18 mouse cellular contexts compared by ENCODE assay signal in the genomic region with DNA sequence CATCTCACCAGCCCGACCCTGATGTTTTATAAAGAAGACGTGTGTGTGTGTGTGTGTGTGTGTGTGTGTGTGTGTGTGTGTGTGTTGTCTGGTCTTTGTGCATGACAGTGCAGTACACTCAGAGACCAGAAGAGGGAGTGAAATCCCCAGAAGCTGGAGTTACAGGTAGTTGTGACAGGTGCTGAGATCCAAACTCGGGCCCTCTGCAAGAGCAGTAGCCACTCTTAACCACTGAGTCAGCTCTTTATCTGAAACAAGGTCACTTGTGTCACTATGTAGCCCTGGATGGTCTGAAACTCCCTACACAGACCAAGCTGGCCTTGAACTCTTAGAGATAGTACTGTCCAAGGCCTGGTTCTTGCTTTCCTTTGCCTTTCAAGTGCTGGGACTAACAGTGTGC. TPM values are rescaled to one million over a fixed set of nuclear protein-coding genes. Genes with fewer than 3 reads are reported as not detected.
DNase-seq lines count a peak whose midpoint lies in the region; ATAC-seq and TF ChIP-seq lines count a peak whose summit lies in the region.
"Had no signal": no experiment of that assay in that cellular context is flagged by ENCODE, and none has a peak within 500 bp of the region (broad histone marks: within the 10 kb centered on the region; RNA-seq: fewer than 3 reads in every experiment).

No protein-coding gene starts in this region.

- 96% methylated on average over 3 of the region's 3 CpGs for WGBS in kidney, postnatal 0 days

- H3K4me1 ChIP-seq in kidney, postnatal 0 days (replicated peaks; ENCODE audit: insufficient read depth, low read length): peaks cover 35% of the 10 kb centered on the region
- H3K4me1 ChIP-seq in E14TG2a.4 (replicated peaks; ENCODE audit: low read depth, low read length): peaks cover 82% of the 10 kb centered on the region

- H3K27ac ChIP-seq in gastrocnemius, adult 2 months: peak overlapping the region; percentile 80
- H3K27ac ChIP-seq in kidney, postnatal 0 days: no peak overlapping the region
- H3K27ac ChIP-seq: hindbrain, embryonic 14.5 days; neural tube, embryonic 13.5 days had no signal

- DNase-seq in gastrocnemius, adult 2 months: no peak
- no peak for DNase-seq in gastrocnemius, postnatal 14 days
- DNase-seq in kidney, postnatal 0 days (ENCODE audit: low spot score): no peak
- DNase-seq in kidney, adult 18-20 months: no peak
- peak; percentile 64 for DNase-seq in induced T-regulatory cell, adult 2 months (ENCODE audit: low read depth)
- DNase-seq in frontal cortex, postnatal 36 days (ENCODE audit: low spot score in 2 of 2): no peak
- no peak for DNase-seq in retina, embryonic 14.5 days (ENCODE audit: low spot score)
- DNase-seq: adrenal gland, postnatal 36 days; cerebellum, adult 11 months; kidney, postnatal 36 days; lung, postnatal 4 days had no signal

- intact Hi-C loops in gastrocnemius, adult 2 months (cut with DNase I): no loop called here
- intact Hi-C loops in gastrocnemius, postnatal 14 days (cut with DNase I; ENCODE audit: low total_unique reads): no loop called here

- no peak for TF ChIP-seq CTCF in gastrocnemius, adult 2 months (IDR thresholded peaks at IDR 0.05)
- TF ChIP-seq CTCF in kidney, postnatal 0 days (IDR thresholded peaks at IDR 0.05; ENCODE audit: low read depth): peak; percentile 28; the same call in 1 of the 2 replicates
- TF ChIP-seq CTCF in E14TG2a.4 (conservative IDR thresholded peaks at IDR 0.05; ENCODE audit: low read length): peak; percentile 21; the same call in 1 of the 2 replicates

- H3K36me3 ChIP-seq in kidney, postnatal 0 days (ENCODE audit: insufficient read depth, low read length): peaks cover 23% of the 10 kb centered on the region; the same call in 1 of the 2 replicates
- peaks cover 62% of the 10 kb centered on the region for H3K36me3 ChIP-seq in E14TG2a.4 (ENCODE audit: insufficient read depth, low read length)

- no peak overlapping the region for H3K9ac ChIP-seq in kidney, postnatal 0 days (ENCODE audit: low read depth, low read length)
- H3K9ac ChIP-seq: hindbrain, embryonic 14.5 days; neural tube, embryonic 13.5 days had no signal

- H3K9me3 ChIP-seq in kidney, postnatal 0 days (replicated peaks; ENCODE audit: low read length): no peaks in the 10 kb centered on the region
- no peaks in the 10 kb centered on the region for H3K9me3 ChIP-seq in E14TG2a.4 (ENCODE audit: low read length)
- H3K9me3 ChIP-seq: neural tube, embryonic 13.5 days had no signal

- ATAC-seq in kidney, postnatal 0 days (replicated peaks; ENCODE audit: low FRiP score, low read depth): no peak
- ATAC-seq: midbrain, embryonic 16.5 days had no signal

- H3K27me3 ChIP-seq in kidney, postnatal 0 days (ENCODE audit: insufficient read depth, low read length): no peaks in the 10 kb centered on the region
- peaks cover 5% of the 10 kb centered on the region for H3K27me3 ChIP-seq in E14TG2a.4 (ENCODE audit: insufficient read depth, low read length)

- no peak overlapping the region for H3K4me2 ChIP-seq in kidney, postnatal 0 days (ENCODE audit: low read length)
- H3K4me2 ChIP-seq: heart, embryonic 11.5 days; hindbrain, embryonic 14.5 days; neural tube, embryonic 13.5 days had no signal

- no peak overlapping the region for H3K4me3 ChIP-seq in gastrocnemius, adult 2 months
- no peak overlapping the region for H3K4me3 ChIP-seq in kidney, postnatal 0 days (replicated peaks; ENCODE audit: low read depth, low read length)
- H3K4me3 ChIP-seq in E14TG2a.4 (replicated peaks; ENCODE audit: low read length): no peak overlapping the region
- H3K4me3 ChIP-seq: neural tube, embryonic 13.5 days had no signal

RNA-seq across cellular contexts. Expression of gene Nanos3, which starts 21.6 kb away (rescaled TPM):
- not detected for total RNA-seq in gastrocnemius, adult 2 months (2021)
- total RNA-seq in gastrocnemius, postnatal 14 days (2021): under 1 TPM in 1 of 2 experiments, not detected in 1; 0.43 TPM
- 8.6 and 9.6 TPM in 2 replicates for polyA plus RNA-seq in kidney, postnatal 0 days (2015; fragmentation: Nextera tagmentation; extraction: Ambion mirVana)
- total RNA-seq: common myeloid progenitor, adult 5-6 weeks; liver, adult 2 months had no signal
- polyA plus RNA-seq: liver, adult 2 months had no signal

RNA-seq across cellular contexts. Expression of gene Zswim4, which starts 30.2 kb away (rescaled TPM):
- 1 to 10 TPM; 5.2 to 8.6 TPM for total RNA-seq in gastrocnemius, adult 2 months (2021)
- total RNA-seq in gastrocnemius, postnatal 14 days (2021): 1 to 10 TPM; 5.8 to 6.8 TPM
- polyA plus RNA-seq in kidney, postnatal 0 days (2015; fragmentation: Nextera tagmentation; extraction: Ambion mirVana): 10.5 and 11.0 TPM in 2 replicates

RNA-seq across cellular contexts. Expression of gene D8Ertd738e, which starts 42.9 kb away (rescaled TPM):
- total RNA-seq in gastrocnemius, adult 2 months (2021): 100 to 1,000 TPM; 187 to 222 TPM
- total RNA-seq in gastrocnemius, postnatal 14 days (2021): 100 to 1,000 TPM; 158 to 171 TPM
- polyA plus RNA-seq in kidney, postnatal 0 days (2015; fragmentation: Nextera tagmentation; extraction: Ambion mirVana): 373 and 388 TPM in 2 replicates

RNA-seq across cellular contexts. Expression of gene Mri1, which starts 50.5 kb away (rescaled TPM):
- total RNA-seq in gastrocnemius, adult 2 months (2021): 10 to 100 TPM; 14.0 to 15.9 TPM
- 10 to 100 TPM; 11.8 to 16.6 TPM for total RNA-seq in gastrocnemius, postnatal 14 days (2021)
- polyA plus RNA-seq in kidney, postnatal 0 days (2015; fragmentation: Nextera tagmentation; extraction: Ambion mirVana): 80.4 and 81.6 TPM in 2 replicates

RNA-seq across cellular contexts. Expression of gene 4930432K21Rik, which starts 58.8 kb away (rescaled TPM):
- total RNA-seq in gastrocnemius, adult 2 months (2021): under 1 TPM; 0.28 to 0.50 TPM
- total RNA-seq in gastrocnemius, postnatal 14 days (2021): under 1 TPM; 0.27 to 0.62 TPM
- polyA plus RNA-seq in kidney, postnatal 0 days (2015; fragmentation: Nextera tagmentation; extraction: Ambion mirVana): 1.3 and 1.6 TPM in 2 replicates
- total RNA-seq: liver, adult 2 months had no signal
